Mouse (Mus musculus) ES-E14 (cell line): ENCODE measurements around the gene Hivep3.

Experiments used
- HCFC1 ChIP-seq: IDR thresholded peaks from 2 replicates; pipeline ENCODE4 v1.6.1; 2012; ENCODE audit warnings: low read length, inconsistent platforms, borderline replicate concordance; ENCODE audit not compliant: insufficient read depth
- MAFK ChIP-seq: IDR thresholded peaks from 2 replicates; pipeline ENCODE4 v1.6.1; 2014; ENCODE audit warnings: mild to moderate bottlenecking, low read depth, low read length, inconsistent platforms; ENCODE audit not compliant: insufficient read depth
- ZC3H11A ChIP-seq: IDR thresholded peaks from 2 replicates; pipeline ENCODE4 v1.6.1; 2012; ENCODE audit warnings: low read depth, mild to moderate bottlenecking, inconsistent platforms, low read length, borderline replicate concordance
- ZNF384 ChIP-seq: IDR thresholded peaks from 2 replicates; pipeline ENCODE4 v1.6.1; 2012; ENCODE audit warnings: low read depth, low read length, inconsistent platforms

DNA sequence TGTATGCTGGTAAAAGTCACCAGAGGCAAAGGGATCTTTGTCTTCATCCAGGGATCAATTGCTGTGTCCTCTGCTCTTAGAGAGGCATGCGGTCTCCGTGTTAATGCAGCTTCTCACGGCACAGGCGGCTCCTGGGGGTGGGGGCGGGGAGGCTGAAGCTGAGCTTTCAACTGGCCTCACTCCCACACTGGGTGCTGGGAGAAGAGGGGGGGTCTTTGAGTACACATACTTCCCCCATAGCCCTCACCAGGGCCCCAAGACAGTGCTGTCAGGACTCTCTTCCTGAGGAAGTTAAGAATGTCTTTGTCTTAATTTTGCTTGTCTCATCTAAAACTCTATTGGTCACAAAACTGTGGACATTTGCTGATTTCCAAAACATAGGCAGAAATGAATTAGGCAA is 149.2 kb downstream of the Hivep3 start:
- no peak for TF ChIP-seq ZC3H11A
- TF ChIP-seq ZNF384: no peak
- TF ChIP-seq MAFK: no peak
- no peak for TF ChIP-seq HCFC1
